Mouse (Mus musculus) liver, embryonic 15.5 days (tissue): ENCODE data around the gene Zmynd19. TPM values are rescaled to one million over a fixed set of nuclear protein-coding genes. Genes with fewer than 3 reads are reported as not detected.

Experiments
- ATAC-seq: fragments of 200-750 bp; cut with Nextera tagmentation; 2 replicates; pipeline ENCODE4 v1.8.0; 2017; ENCODE audit warnings: moderate number of reproducible peaks, mild to moderate bottlenecking, moderate library complexity; ENCODE audit not compliant: insufficient read depth
- H3K27ac ChIP-seq: fragments of 300-500 bp; sonication (generic); replicated peaks from 2 replicates; pipeline ENCODE4 v1.5.1; 2015; ENCODE audit warnings: mild to moderate bottlenecking, inconsistent platforms
- H3K27me3 ChIP-seq: fragments of 300-500 bp; sonication (generic); 2 replicates; pipeline ENCODE4 v1.6.1; 2015; ENCODE audit warnings: mild to moderate bottlenecking, inconsistent platforms
- H3K36me3 ChIP-seq: fragments of 300-500 bp; sonication (generic); replicated peaks from 2 replicates; pipeline ENCODE4 v1.6.1; 2015; ENCODE audit warnings: moderate library complexity, mild to moderate bottlenecking, inconsistent platforms
- H3K4me1 ChIP-seq: fragments of 300-500 bp; sonication (generic); replicated peaks from 2 replicates; pipeline ENCODE4 v1.6.1; 2015; ENCODE audit warnings: inconsistent platforms
- H3K4me2 ChIP-seq: fragments of 300-500 bp; sonication (generic); 2 replicates; pipeline ENCODE4 v1.6.1; 2015; ENCODE audit warnings: moderate library complexity, mild to moderate bottlenecking, inconsistent platforms
- H3K4me3 ChIP-seq: fragments of 300-500 bp; sonication (generic); replicated peaks from 2 replicates; pipeline ENCODE4 v1.5.1; 2015; ENCODE audit warnings: mild to moderate bottlenecking, inconsistent platforms
- H3K9ac ChIP-seq: fragments of 300-500 bp; sonication (generic); 2 replicates; pipeline ENCODE4 v1.6.1; 2015; ENCODE audit warnings: moderate library complexity, mild to moderate bottlenecking, inconsistent platforms
- H3K9me3 ChIP-seq: fragments of 300-500 bp; sonication (generic); replicated peaks from 2 replicates; pipeline ENCODE4 v1.6.1; 2016; ENCODE audit warnings: inconsistent platforms
- WGBS: fragments of 180-500 bp; shearing (Covaris S2); methylation state at CpG from one replicate; pipeline ENCODE4 v1.1.7; 2015; ENCODE audit warnings: mixed read lengths; ENCODE audit not compliant: insufficient replicate concordance; 5-methylcytosine and 5-hydroxymethylcytosine counted together
- microRNA-seq: library from miRNA; unstranded; fragments of <30 nt; microRNA quantifications from one replicate; pipeline ENCODE4, GENCODE M21; 2016
- polyA plus RNA-seq: library from polyadenylated mRNA; unstranded; fragments of >200 nt; fragmentation: Nextera tagmentation; extraction: Ambion mirVana; gene quantifications from 2 replicates; pipeline ENCODE4 v1.2.1, GENCODE M21; 2015

The Zmynd19 gene
- polyA plus RNA-seq, 1 experiment from 2014 or later = 10.7 TPM

GRCm38 (mm10) chr2:24987762-24988161 lies 38.2 kb downstream of the Zmynd19 start:
- Histone ChIP-seq H3K27ac (no peak overlapping the region), H3K36me3 (peaks cover 74% of the 10 kb centered on the region), H3K4me2 (no peak overlapping the region), H3K4me1 (no peaks in the 10 kb centered on the region), H3K9ac (no peak overlapping the region), H3K4me3 (no peak overlapping the region), H3K27me3 (no peaks in the 10 kb centered on the region), H3K9me3 (no peaks in the 10 kb centered on the region)
- WGBS = 61% methylated on average over 2 of the region's 2 CpGs
- ATAC-seq = no peak

- Histone ChIP-seq H3K9ac (no peak overlapping the region), H3K9me3 (no peaks in the 10 kb centered on the region), H3K4me3 (no peak overlapping the region), H3K27me3 (no peaks in the 10 kb centered on the region), H3K4me1 (no peaks in the 10 kb centered on the region), H3K36me3 (peaks cover 52% of the 10 kb centered on the region), H3K27ac (no peak overlapping the region), H3K4me2 (no peak overlapping the region)
- no peak for ATAC-seq
- 88% methylated on average over 6 of the region's 6 CpGs for WGBS
Measured at GRCm38 (mm10) chr2:24995332-24995731, 45.7 kb downstream of the Zmynd19 start.

GRCm38 (mm10) chr2:24996471-24996870 lies 46.9 kb downstream of the Zmynd19 start:
- no peak overlapping the region for H3K4me3 ChIP-seq
- no peak overlapping the region for H3K4me2 ChIP-seq
- ATAC-seq = no peak
- no peaks in the 10 kb centered on the region for H3K27me3 ChIP-seq
- no peak overlapping the region for H3K27ac ChIP-seq
- no peaks in the 10 kb centered on the region for H3K4me1 ChIP-seq
- no peak overlapping the region for H3K9ac ChIP-seq
- 90% methylated on average over 2 of the region's 2 CpGs for WGBS
- H3K36me3 ChIP-seq = peaks cover 45% of the 10 kb centered on the region
- H3K9me3 ChIP-seq = no peaks in the 10 kb centered on the region

GRCm38 (mm10) chr2:25000544-25001235 lies 51.1 kb downstream of the Zmynd19 start:
- ATAC-seq = no peak
- H3K36me3 ChIP-seq = peaks cover 67% of the 10 kb centered on the region
- H3K4me1 ChIP-seq = no peaks in the 10 kb centered on the region
- H3K27ac ChIP-seq = no peak overlapping the region
- no peak overlapping the region for H3K4me2 ChIP-seq
- H3K27me3 ChIP-seq = no peaks in the 10 kb centered on the region
- no peak overlapping the region for H3K4me3 ChIP-seq
- no peak overlapping the region for H3K9ac ChIP-seq
- 81% methylated on average over 3 of the region's 3 CpGs for WGBS
- H3K9me3 ChIP-seq = no peaks in the 10 kb centered on the region

GRCm38 (mm10) chr2:25003946-25004786 lies 54.6 kb downstream of the Zmynd19 start:
- Histone ChIP-seq H3K36me3 (peaks cover 42% of the 10 kb centered on the region), H3K27me3 (no peaks in the 10 kb centered on the region), H3K9ac (no peak overlapping the region), H3K9me3 (no peaks in the 10 kb centered on the region), H3K4me1 (no peaks in the 10 kb centered on the region), H3K4me2 (no peak overlapping the region), H3K27ac (no peak overlapping the region), H3K4me3 (no peak overlapping the region)
- WGBS = 82% methylated on average over 9 of the region's 9 CpGs
- no peak for ATAC-seq

- no peaks in the 10 kb centered on the region for H3K27me3 ChIP-seq
- no peak overlapping the region for H3K9ac ChIP-seq
- no peak overlapping the region for H3K27ac ChIP-seq
- no peaks in the 10 kb centered on the region for H3K4me1 ChIP-seq
- WGBS = 77% methylated on average over 1 of the region's 1 CpGs
- H3K36me3 ChIP-seq = peaks cover 39% of the 10 kb centered on the region
- ATAC-seq = no peak
- H3K4me3 ChIP-seq = no peak overlapping the region
- H3K4me2 ChIP-seq = no peak overlapping the region
- H3K9me3 ChIP-seq = no peaks in the 10 kb centered on the region
Measured at GRCm38 (mm10) chr2:25006767-25007166, 57.2 kb downstream of the Zmynd19 start.

GRCm38 (mm10) chr2:25008250-25008649 lies 58.7 kb downstream of the Zmynd19 start:
- Histone ChIP-seq H3K9ac (no peak overlapping the region), H3K4me2 (no peak overlapping the region), H3K4me3 (no peak overlapping the region), H3K9me3 (no peaks in the 10 kb centered on the region), H3K36me3 (peaks cover 31% of the 10 kb centered on the region), H3K27ac (no peak overlapping the region), H3K27me3 (no peaks in the 10 kb centered on the region), H3K4me1 (no peaks in the 10 kb centered on the region)
- no peak for ATAC-seq

Small RNAs within 50 kb of the gene (microRNA-seq; reads per million reads assigned to microRNA genes)
- gene Gm22875 = not detected

Other genes starting within 250 kb of the Zmynd19 start
- 0.01 and 0.02 TPM in 2 replicates for gene Cacna1b, start 186.6 kb upstream of the Zmynd19 start, polyA plus RNA-seq
- 13.4 and 13.8 TPM in 2 replicates for gene Ehmt1, start 30.2 kb upstream of the Zmynd19 start, polyA plus RNA-seq
- gene Arrdc1, start 14.5 kb upstream of the Zmynd19 start, polyA plus RNA-seq = 17.5 and 18.6 TPM in 2 replicates
- gene Dph7, start 12.6 kb downstream of the Zmynd19 start, polyA plus RNA-seq = 8.0 and 8.3 TPM in 2 replicates
- 62.6 and 69.8 TPM in 2 replicates for gene Mrpl41, start 25.3 kb downstream of the Zmynd19 start, polyA plus RNA-seq
- gene Pnpla7, start 26.2 kb downstream of the Zmynd19 start, polyA plus RNA-seq = 12.2 and 13.5 TPM in 2 replicates
- 8.3 and 9.7 TPM in 2 replicates for gene Nsmf, start 104.6 kb downstream of the Zmynd19 start, polyA plus RNA-seq
- 5.3 and 6.8 TPM in 2 replicates for gene Entpd8, start 130.5 kb downstream of the Zmynd19 start, polyA plus RNA-seq
- 0.94 and 0.98 TPM in 2 replicates for gene Noxa1, start 145.4 kb downstream of the Zmynd19 start, polyA plus RNA-seq
- gene Nrarp, start 231.0 kb downstream of the Zmynd19 start, polyA plus RNA-seq = 2.1 and 2.4 TPM in 2 replicates
- gene Tor4a, start 247.1 kb downstream of the Zmynd19 start, polyA plus RNA-seq = 6.2 and 6.8 TPM in 2 replicates